Mouse (Mus musculus) mature B cell (primary cell): ENCODE results near the gene Slc48a1.

Source experiments
- in situ Hi-C: fragments of 300-500 bp; cut with MboI; formaldehyde crosslinking; loops from 2 replicates; pipeline ENCODE4 v1.14.3; 2019

Slc48a1 gene

DNA sequence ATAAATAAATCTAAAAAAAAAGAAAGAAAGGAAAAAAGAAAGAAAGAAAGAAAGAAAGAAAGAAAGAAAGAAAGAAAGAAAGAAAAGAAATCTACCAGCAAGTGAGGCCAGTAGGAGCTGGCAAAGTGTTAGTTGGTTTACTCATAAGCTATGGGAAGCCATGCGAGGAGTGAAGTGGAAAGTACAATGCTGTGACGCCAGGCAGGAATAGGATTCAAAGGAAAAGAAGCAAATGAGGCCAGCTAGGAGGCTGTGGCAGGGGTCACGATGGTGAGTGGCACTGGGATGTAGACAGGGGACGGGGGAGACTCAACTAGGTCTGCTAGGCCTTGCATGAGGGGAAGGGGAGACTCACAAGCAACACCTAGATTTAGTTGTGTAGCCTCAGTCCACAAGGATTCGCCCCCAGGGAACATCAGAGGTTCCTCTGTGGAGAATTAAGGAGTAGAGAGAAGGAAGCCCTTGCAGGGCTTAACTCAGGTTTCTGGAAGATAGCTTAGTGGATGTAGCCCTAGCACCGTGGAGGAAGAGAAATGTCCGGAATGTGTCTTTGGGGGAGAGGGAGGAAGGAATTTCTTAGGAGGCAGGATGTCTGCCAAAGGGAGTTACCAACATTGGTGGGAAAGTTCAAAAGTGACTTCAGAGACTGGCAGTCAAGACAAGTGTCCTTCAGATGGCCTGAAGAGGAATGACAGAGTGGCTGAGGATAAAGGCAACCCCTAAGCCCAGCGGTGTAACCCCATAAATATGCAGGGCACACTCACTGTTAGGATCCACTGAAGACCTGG lies at the start of gene Slc48a1:
TSS of gene Slc48a1 (plus strand) at position 210 of the 788 bp plus-strand sequence.
- in situ Hi-C loops: no loop called here

DNA sequence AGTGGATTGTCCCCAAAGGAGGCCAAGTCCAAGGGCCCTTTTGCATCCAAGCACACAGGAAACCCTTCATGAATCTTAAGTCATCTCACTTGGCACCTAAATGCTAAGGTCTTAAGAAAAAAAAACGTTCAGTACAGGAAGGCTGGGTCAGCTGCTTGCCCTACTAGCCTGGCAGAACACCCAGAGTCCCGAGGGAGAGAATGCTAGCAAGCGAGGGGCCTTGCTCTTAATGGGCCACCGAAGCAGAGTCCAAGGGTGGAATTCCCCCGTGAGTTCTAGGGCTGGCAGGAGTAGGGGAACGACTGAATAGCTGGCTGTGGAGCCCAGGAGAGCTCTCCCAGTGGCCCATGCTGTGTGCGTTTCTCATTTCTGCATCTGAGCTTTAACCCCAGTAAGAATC lies 49.5 kb upstream of the Slc48a1 start:
- in situ Hi-C loops: no loop called here

DNA sequence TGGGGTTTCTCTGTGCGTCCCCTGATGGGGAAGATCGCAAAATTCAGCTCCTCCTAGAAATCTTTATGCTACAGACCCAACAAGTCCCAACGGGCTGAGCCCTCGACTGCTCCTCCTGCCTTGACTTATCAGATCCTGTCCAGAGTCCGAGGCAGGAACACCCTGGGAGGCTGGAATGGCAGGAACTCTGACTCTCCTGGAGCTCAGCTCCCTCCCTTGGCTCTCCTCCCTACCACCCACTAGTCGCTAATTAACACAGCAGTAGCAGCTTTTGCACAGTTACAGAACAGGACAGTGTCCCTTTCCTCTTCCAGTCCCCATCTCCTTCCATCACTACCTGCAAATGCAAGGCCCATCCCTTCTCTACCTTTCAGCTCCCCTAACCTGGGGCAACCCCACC lies 48.0 kb upstream of the Slc48a1 start:
- in situ Hi-C loops: no loop called here

DNA sequence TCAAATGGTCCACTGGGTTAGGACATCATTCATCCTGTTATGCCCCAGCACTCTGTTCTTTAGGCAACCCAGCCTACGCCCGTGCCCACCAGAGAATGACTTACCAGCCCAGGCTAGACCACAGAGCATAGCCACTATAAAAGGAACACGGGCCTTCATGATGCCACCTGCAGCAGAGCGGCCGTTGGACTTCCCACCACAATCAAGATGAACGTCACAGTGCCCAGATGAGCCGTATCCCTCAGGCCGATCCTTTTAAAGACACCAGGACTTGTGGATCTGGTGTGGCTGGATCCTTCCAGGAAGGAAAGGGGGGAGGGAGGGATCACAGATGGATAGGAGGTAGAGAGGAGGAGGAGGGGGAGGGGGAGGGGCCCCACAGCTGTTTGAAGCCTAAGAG lies 47.2 kb upstream of the Slc48a1 start, which contains the start of gene Endou:
TSS of gene Endou (minus strand) at position 229 of the 400 bp plus-strand sequence.
- in situ Hi-C loops: no loop called here

DNA sequence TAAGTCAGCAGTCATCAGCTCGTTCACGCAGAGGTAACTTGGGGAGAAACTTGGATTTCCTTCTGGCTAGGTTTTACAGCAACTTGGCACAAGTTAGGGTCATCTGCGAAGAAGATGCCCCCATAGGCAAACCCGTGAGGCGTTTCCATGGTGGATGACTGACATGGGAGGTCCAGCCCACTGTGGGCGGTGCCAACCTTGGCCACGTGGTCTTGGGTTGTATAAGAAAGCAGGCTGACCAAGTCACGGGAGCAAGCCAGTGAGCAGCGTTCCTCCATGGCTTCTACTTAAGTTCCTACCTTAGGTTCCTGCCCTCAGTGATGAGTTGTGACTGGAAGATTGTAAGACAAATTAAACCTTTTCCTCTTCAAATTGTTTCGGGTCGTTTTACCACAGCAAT lies 46.3 kb upstream of the Slc48a1 start:
- in situ Hi-C loops: no loop called here

DNA sequence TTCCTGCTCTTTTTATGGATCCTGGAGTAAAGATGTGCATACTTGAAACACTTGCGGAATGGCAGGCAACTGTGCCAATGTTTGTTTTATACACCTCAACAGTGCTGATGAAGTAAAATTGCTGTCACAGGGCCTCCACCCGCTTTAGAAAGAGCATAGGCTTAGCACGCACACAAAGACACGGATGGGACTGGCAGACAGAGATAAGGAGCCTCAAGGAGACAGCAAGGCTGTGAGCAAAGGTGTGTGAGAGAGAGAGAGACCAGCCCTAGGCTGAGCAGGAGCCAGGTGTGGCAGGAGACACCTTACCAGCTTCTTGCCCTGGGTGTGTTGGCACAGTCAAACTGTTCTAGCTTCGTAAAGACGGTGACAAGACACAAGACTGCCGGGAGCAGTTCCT lies 39.4 kb upstream of the Slc48a1 start:
- in situ Hi-C loops: no loop called here

DNA sequence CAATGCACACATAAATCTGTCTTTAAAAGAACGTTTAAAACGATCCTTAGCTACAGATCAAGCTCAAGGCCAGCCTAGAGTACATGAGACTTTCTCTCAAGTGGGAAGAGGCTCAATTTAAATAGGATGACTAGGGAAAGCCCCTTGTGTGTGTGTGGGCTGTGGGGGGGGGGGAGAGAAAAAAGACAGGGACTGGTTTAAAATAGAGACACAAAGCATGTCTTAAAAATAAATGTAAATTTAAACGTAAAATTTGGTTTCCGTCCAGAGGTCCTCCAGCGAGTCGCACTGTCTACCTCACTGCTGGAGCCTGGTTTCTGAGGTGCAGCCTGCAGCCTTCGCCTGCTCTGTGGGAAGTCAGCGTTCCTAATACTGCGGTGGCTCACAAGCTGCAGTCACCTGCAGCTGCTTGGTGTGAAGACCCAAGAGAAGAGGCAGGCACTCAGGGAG lies 38.0 kb upstream of the Slc48a1 start:
- in situ Hi-C loops: no loop called here

DNA sequence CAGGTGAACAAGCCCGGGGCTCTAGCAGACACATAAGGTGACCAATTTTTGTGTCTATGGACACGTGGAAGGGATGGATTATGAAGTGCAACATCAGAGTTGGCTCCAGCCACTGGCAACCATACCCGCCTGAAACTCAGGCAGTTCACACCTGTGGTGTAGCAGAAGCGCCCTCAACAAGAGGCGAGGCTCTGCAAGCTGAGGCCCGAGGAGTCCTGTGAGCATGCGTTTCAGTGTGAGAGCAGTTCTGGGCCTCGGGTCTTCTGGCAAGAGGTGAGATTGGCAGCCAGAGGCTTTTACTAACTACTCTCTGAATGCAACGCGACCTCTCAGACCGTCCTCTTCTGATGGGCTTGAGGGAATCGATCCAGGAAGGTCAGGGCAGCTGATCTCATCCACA lies 36.7 kb upstream of the Slc48a1 start:
- in situ Hi-C loops: no loop called here

DNA sequence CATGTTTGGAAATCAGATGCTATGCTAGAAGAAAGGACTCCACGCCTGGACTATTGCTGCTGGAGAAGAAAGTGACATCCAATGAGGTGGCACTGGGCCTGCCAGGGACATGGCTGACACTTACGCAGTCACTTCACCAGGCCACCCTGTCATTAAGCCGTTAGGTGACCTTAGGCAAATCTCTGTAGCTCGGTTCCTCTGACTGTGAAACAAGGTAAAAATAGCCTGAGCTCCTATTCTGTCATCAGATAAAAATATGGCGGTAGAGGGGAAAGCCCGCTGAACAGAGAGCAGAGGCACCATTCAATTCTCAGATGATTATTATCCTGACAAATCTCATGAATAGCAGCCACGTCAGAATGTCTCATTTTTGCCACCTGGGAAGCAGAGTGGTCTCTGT lies 36.2 kb upstream of the Slc48a1 start:
- in situ Hi-C loops: no loop called here

DNA sequence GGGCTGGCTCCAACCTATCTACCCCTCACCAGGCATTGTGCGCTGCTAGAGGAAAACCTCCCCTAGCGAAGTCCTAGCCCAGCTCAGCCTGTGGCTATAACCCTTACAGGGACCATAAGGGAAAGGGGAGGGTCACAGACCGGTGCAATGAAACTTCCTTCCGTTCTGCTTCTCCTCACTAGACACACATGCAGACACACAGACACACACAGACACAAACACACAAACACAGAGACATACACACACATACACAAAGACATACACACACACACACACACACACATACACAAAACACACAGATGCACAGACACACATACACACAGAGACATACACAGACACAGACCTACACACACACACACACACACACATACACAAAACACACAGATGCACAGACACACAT lies 35.7 kb upstream of the Slc48a1 start:
- in situ Hi-C loops: no loop called here

DNA sequence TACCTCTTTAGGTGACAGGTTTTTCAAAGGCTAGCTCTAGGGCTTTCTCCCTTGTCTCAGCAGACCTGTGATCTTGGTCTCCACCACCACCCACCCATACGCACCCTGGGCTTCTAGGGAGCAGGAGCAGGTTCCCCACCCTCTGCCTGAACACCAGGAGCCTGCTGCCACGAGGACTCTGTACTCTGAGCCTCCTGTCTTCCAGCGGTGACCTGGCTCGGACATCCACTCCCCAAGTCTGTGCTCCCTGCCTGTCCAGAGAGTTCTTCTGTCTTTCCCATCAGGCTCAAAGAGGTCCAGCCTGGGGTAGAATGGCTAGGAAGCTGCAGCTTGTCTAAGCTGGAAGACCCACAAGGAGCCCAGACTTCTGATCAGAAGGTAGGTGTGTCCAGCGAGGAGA lies 35.1 kb upstream of the Slc48a1 start:
- in situ Hi-C loops: no loop called here

DNA sequence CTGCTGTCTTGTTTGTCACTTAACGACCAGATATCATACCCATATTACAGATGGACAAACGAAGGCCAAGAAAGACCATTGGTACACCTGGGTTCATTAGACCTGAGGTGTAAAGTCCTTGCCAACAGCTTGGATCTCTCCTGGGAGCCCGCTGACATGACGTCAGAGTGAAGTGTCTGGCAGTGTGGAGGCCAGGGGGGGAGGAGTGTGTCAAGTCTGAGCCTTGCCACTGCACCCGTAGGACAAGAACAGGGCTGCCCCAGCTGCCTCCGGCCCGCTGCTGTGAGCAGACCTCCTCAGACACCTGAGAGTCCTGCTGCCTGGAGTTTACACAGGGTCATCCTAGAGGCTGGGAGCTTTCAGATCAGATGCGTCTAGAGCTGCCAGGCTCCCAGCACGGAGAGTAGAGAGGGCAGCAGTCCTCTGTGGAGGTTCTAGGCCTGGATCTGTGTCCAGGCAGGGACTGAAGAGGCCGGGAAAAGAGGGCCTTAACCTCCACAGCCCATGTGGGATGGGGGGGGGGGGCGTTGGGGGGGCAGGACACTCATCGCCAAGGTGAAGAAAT lies 34.3 kb upstream of the Slc48a1 start:
- in situ Hi-C loops: no loop called here

DNA sequence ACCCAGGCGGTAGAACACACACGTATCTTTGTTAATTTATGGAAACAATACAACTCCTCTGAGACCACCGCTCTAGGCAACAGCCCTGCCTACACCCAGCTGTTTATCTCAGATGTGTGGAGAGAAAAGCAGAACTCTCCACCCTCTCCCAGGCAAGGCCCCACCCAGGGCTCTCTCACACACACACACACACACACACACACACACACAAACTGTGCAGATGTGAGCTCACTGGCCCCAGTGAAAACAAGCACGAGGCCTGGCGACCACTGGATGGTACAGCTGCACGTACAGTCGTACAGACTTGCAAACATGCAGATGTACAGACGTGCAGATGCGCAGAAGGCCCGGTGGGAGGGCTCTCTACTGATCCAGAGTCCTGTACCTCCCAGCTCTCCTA lies 33.4 kb upstream of the Slc48a1 start:
- in situ Hi-C loops: no loop called here

DNA sequence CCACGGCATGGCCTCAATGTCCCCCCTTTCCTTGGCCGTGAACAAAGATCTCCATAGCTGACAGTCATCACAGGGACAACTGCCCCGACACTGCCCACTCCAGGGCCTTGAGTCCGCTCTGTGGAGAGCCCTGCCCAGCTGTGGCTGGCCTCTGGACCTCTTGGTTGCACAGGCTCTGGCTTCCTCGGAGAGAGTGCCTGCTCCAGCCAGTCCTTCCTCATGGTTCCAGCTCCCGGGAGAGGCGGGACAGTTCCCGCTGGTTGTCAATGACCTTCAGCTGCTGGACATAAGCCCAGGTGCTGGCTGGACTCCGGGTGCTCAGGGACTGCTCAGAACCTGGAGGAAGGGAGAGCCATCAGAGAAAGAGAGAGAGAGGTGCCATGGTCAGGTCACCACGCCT lies 33.0 kb upstream of the Slc48a1 start:
- in situ Hi-C loops: no loop called here

DNA sequence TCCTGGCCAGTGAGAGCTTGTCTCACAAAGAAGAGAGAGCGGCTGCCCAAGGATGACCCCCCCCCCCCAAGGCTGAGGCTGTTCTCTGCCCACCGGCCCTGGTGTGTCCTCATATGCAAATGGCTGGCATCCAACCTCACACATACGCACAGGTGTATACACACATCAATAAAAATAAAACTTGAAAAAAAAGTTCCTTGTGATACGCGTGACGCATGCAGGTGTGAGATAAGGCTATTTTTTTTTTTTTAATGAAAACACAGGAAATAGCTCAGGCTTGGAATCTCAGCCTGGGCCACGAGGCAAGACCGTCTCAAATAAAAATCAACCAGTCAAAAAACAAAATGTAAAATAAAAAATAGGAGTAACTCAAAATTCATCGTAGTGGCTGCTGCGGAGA lies 32.0 kb upstream of the Slc48a1 start:
- in situ Hi-C loops: no loop called here

DNA sequence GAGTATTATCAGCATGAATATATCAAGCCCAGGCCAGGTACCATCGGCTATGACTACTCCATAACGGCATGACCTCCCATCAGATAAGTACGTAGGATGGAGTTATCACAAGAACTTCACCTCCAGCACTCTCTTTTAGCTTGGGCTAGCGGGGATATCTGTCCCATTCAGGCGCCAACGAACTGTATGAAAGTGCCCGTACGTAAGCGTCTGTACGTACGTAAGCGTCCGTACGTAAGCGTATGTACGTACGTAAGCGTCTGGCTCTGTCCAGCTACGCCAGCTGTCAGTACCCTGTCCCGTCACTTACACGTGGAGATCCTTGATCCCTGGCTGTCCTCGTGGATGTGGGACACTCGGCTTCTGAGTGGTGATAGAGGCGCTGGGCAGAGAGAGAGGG lies 31.6 kb upstream of the Slc48a1 start:
- in situ Hi-C loops: no loop called here

DNA sequence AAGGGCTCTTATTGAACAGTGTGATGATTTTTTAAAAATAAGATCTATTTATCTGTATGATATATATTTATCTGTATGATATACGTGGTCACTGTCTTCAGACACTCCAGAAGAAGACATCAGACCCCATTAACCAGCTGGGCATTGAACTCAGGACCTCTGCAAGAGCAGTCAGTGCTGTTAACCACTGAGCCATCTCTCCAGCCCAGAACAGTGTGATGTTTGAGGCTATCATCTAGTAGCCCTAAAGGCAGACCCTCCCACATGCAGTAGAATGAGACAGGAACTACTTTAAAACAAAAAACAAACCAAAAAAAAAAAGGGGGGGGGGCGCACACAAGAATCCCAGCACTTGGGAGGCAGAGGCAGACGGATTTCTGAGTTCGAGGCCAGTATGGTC lies 30.8 kb upstream of the Slc48a1 start:
- in situ Hi-C loops: no loop called here

DNA sequence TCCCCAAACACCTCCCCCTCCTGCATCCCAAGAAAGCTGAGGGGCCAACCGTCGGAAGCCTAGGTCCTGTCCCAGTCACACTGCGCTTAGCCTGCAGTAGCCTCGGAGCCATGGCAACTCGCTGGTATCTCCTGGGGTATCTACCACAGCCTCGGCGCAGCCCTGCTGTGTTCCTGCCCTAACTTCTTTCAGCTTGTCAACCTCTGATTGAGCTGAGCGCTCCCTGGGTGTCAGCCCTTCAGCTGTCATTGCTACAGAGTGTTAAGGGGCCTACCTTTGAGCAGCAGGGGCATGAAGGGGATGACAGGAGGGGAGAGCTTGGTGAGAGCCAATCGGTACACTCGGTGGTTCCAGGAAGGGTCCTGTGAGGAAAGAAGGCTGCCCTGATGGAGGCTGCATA lies 30.0 kb upstream of the Slc48a1 start:
- in situ Hi-C loops: no loop called here

DNA sequence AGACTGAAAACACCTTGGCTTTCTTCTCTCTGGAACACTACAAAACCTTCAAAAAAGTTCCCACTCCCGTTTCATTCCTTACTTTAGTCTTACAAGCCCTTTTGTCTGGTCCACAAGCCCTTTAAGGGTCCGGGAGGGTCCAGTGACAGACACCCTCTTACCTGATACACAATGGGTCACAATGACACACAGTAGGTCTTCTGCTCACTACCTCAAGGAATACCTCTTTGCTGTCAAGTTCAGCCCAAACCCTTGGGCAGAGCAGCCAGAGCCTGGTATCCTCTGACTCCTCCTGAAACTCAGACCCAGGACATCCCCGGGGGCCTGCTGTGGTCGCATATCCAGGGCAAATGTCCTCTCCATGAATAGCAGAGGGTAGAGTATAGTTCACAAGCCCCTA lies 29.4 kb upstream of the Slc48a1 start:
- in situ Hi-C loops: no loop called here

DNA sequence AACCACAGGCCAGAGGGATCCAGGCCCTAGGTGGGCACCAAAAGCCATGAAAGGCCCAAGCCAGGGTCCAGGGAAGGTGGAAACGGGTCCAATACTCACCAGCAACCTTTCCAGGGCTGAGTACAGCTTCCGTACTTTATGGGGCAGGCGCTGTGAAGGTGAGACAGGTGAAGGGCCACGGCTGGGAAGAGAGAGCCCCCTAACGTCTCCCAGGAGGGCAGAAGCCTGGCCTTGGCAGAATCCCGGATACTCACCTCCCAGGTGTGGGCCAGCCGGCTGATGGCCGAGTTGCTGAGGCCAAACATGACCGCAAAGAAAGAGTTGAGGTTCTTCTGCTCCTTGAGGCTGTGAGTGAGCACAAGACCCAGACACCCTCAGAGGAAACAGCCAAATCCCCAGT lies 28.9 kb upstream of the Slc48a1 start:
- in situ Hi-C loops: no loop called here

DNA sequence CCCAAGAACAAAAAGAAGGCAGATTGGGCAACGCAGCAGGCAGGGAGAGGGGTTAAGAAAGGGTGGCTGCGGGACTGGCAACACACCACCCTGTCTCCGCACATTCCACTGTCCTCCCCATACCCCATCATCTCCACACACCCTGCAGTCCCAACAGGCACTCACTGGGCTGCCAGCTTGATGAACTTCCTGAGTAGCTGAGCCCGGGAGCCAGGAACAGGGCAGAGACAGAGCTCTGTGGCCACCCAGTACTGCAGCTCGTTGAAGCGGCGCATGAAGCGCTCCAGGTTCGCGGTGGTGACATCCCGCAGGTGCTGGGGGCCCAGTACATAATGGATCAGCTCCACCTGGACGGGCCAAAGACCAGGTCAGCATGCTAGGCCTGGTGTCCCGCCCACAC lies 28.5 kb upstream of the Slc48a1 start:
- in situ Hi-C loops: no loop called here

DNA sequence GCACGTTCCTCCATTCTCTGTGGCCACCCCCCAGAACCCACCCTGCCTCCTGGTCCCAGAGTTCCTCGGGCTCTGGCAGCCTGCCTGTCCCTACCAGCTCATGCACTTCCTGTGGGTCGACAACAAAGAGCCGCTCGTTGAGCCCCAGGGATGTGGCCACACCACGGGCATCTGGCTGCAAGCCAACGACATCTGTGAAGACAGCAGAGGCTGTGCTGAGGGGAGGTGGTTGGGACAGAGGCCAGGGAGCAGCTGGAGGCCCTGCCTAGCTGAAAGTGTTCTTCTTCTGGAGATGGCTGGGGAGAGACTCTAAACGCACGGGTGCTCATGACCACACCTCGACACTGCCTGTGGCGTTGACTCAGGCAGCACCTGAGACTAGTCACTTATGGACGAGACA lies 27.6 kb upstream of the Slc48a1 start:
- in situ Hi-C loops: no loop called here

DNA sequence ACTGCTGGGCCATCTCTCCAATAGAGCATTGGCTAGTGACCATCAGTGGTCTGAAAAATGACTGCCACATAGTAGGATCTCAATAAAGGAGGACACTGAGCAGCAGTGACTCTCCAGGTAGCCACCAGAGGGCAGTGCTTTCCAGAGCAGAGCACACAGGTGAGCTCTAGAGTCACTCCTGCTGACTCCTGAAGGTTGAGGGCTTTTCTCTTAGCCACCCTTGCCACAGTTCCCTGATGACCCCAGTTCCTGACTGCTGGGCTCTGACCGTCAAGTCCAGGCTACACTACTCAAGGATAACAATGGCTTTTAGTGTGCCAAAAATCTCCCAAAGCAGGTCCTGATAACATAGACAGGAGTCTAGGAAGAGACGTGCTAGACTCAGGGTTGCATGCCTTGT lies 26.6 kb upstream of the Slc48a1 start:
- in situ Hi-C loops: no loop called here

DNA sequence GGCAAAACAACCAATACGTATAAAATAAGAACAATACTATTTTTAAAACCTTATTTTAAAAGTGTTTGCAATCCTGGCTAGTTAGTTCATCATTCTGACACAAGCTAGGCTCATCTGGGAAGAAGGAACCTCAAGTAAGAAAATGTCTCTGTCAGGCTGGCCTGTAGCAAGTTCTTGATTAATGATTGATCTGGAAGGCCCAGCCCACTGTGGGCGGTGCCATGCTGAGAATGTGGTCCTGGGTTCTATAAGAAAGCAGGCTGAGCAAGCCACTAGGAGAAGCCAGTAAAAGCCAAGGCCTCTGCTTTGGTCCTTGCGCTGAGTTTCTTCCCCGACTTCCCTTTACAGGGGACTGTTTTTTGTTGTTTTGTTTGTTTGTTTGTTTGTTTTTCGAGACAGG lies 25.8 kb upstream of the Slc48a1 start:
- in situ Hi-C loops: no loop called here
